ENCODE assay signal across 18 mouse cellular contexts in the genomic region with DNA sequence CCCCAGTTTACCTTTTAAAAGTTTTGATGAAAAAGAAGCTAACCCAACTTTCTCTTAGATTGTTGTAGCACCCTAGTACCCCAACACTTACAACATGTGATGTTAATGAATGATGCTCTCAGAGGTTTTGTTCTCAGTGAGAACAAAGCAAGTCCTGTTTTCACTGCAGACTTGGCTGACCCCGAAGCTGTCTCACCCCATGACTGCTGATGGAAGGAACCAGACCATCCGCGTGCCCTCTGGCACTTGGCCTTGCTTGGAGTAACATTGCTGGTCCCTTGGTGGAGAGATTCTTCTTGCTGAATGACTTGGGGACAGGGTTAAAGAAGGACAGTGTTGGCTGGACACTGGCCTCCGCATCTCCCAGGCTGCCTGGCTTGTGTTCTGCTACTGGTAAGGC. TPM values are rescaled to one million over a fixed set of nuclear protein-coding genes. Genes with fewer than 3 reads are reported as not detected.
"Had no signal": no experiment of that assay in that cellular context is flagged by ENCODE, and none has a peak within 500 bp of the region (broad histone marks: within the 10 kb centered on the region; RNA-seq: fewer than 3 reads in every experiment).

No protein-coding gene starts in this region.

- H3K4me3 ChIP-seq: limb, embryonic 10.5 days; limb, embryonic 13.5 days; liver, embryonic 12.5 days; liver, embryonic 15.5 days; lung, embryonic 15.5 days; stomach, embryonic 15.5 days had no signal

- H3K27ac ChIP-seq: limb, embryonic 10.5 days; limb, embryonic 13.5 days; liver, embryonic 12.5 days; liver, embryonic 15.5 days; lung, embryonic 15.5 days; stomach, embryonic 15.5 days had no signal

- DNase-seq: kidney, adult 9 months; kidney, postnatal 14 days; kidney, postnatal 4 days; liver; lung, adult 18-20 months; lung, postnatal 10 days; lung, postnatal 36 days; midbrain, embryonic 14.5 days; right cerebral cortex, postnatal 25 days; spleen, adult 18-20 months; thymus, postnatal 25 days had no signal

RNA-seq across cellular contexts. Expression of a gene that starts 58.9 kb away (rescaled TPM):
- total RNA-seq: megakaryocyte-erythroid progenitor cell, adult 5-6 weeks had no signal
